Mouse (Mus musculus) cerebellum, adult 18-20 months (tissue): ENCODE data around the gene Ulk4.
A peak's percentile ranks its signal among the peaks of the same experiment; 100 is the strongest.
"Not testable (repeated sequence)": the region's sequence is repeated elsewhere in the genome, so short reads cannot be mapped to it uniquely, and the experiment has no call there.

Experiments
- DNase-seq, 2 experiments: peaks; one replicate each; pipeline ENCODE4 v3.0.0; 2021

The Ulk4 gene

DNA sequence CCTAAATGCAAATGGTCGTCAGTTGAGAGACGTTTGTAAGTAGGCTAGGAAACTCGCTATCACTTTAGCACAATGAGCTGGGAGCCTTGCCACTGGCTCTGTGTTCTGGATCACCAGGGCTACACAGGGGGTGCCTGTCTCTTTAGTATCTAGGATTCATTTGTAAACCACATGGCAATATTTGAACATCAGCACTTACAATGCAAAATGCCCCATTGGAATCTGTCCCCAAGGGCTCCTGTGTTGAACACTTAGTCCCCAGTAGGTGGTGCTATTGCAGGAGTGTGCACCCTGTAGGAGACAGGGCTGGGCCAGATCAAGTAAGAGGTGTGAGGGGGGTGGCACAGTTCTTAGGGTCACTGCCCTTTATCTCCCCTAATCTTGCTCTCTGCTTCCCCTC lies 217.7 kb downstream of the Ulk4 start:
- peak in 1 of 2 experiments; percentile 24 for DNase-seq

DNA sequence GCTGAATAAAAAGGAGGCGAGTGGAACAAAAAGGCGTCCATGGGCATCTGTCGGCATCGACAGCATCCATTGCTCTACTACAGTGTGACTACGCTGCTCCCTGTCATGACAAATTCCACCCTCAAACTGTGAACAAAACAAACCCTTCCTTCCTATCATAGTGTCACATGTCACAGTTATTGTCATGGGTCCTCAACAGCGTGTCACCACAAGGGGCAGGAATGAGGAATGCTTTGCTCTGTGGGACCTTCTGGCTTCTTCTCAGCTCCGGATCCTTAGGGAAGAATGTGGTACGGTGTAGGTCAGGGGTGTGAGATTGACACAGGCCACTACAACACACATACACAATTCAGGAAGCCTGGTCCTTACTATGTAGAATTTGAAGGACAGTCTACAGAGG lies 218.5 kb downstream of the Ulk4 start:
- no peak for DNase-seq

DNA sequence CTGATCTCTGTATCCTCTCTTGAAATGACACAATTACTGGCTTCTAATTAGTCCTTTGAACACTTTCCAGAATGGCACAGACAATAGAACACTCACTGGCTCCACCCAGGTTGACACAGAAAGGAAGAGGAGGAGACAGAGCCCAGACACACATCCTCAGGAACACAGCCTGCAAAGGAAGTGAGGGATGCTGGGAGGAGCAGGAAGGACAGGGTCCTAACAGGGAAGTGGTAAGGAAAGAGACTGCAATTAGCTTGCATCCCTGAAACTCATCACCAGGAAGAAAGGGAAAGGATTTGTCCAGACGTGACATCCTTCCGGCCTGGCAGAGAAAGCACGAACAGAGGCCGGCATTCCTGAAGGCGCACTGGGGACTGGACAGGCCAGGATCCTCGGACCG lies 218.9 kb downstream of the Ulk4 start:
- no peak for DNase-seq

DNA sequence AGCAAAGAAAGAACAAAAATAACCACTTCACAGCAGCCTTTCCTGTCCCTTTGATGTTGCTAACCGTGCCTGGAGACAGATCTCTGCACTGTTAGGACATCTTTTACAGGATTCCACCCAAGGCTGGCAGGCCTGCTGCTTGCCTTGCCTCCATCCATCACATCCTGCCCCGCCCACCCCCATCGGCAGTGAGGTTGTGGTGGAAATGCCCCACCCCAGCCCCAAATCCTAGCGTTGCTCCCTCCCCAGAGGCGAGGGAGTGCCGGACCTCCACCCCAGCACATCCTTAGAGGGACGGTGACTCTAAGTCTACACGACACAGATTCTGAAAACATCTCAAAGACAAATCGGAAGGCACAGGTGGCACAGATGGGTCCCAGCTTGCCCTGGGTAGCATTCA lies 219.6 kb downstream of the Ulk4 start:
- DNase-seq: no peak

DNA sequence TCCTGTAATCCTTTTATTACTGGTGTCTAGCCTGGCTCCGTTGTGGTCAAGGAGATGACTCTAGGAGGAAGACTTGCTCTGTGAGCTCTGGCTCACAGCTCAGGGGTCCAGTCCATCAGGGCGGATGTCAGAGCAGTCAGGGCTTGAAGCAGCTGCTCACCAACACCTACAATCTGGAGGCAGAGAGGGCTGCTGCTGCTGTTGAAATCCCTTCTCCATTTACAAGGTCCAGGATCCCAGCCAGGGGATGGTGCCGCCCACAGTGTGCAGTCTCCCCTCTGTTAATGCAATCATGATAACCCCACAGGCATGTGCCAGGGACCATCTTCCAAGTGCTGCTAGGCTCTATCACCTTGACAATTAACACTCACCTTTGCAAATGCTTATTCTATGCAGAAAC lies 220.5 kb downstream of the Ulk4 start:
- no peak for DNase-seq

DNA sequence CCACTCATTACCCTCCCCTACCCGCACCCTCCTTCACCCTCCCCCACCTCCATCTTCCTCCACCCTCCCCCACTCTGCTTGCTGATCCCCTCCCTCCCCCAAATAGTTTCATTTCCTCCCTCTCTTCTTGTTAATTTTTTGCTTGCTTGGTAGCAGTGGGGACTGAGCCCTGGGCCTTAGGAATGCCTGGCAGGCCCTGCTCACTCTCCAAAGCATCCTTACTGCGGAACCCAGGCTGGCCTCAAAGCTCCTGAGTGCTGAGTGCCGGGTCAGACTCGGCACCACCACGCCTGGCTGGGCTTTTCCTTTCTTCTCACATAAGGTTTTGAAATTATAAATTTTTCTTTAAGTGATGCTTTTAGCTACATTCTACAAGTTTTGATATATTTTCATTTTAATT lies 221.0 kb downstream of the Ulk4 start:
- no peak for DNase-seq

DNA sequence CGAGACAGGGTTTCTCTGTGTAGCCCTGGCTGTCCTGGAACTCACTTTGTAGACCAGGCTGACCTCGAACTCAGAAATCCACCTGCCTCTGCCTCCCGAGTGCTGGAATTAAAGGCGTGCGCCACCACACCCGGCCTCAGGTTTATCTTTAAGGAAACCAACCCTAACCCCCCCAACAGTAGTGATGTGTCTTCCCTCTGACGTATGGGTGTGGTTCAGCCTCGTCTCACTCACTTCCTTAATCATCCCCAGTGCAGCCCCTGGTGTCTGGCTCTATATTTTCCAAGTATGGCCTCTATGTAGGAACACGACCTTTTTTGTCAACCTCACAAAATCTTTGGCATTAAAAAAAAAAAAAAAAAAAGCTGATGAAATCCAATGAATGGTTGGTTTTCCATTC lies 231.3 kb downstream of the Ulk4 start:
- DNase-seq: not testable (repeated sequence)

DNA sequence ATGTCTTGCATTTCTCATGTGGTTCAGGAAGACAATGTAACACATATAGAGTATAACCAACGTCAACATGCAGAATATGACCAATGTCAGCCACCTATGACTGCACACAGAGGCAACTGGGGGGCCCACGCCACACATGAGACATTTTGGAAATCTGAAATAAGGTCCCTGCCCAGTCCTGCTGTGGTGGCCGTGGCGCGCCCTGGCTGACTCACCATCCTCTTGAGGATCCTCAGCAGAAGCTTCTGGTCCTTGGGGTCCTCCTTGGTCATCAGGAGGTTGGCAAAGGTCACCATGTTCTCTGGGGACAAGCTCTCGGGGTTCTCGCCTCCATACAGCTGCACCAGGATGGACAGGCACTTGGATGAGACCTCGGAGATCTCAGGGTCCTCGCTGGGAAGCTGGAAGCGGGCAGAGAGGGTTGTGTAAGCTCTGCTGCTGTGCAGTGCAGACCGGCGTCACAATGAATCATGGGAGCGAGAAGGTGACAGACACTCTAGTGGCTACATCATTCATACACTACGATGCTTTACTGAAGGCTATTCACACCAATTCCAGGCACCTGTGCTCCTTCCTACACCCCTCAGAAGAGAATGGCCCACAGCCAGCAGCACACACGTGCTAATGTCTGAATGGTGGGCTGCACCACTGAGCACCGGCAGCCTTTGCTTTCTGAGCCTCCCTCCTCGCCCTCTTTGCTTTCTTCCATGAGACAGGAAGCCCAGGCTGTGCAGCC lies 232.4 kb downstream of the Ulk4 start:
- DNase-seq: no peak

DNA sequence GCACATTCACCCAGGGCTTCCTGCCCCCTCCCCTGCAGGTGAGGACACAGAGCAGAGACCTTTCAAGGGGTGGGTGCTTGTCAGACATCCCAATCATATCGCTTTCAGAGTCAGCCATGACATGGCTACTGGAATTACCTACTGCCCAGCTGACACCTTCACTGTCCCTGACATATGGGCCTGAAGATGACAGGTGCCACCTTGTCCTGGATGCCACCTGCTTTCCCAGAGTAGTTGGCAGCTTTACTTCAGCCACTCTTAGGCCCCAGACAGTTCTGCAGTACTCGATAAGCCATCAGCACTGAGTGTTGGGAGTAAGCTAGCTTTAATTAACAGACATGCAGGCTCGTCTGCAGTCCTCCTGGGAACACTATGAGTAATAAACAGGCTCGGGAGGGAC lies 234.0 kb downstream of the Ulk4 start:
- peak; percentile 36 to 43 for DNase-seq

DNA sequence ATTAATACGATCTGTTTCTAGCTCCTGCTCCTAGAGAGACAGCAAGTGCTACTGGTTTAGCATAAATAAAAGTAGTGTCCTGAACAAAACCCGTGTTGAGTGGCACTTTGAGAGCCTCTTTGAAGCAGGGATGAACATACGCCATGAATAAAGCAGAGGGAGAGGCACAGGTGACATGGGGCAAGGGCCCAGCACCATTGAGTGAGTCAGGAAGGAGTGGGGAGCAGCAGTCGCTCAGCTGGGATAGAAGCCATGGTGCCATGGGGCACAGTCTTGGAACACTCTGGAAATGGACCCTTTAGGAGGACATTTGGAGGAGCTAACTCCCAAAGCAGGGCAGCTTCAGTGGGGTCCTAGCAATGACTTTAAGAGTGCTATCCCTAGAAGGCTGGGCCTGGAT lies 238.6 kb downstream of the Ulk4 start:
- no peak for DNase-seq

DNA sequence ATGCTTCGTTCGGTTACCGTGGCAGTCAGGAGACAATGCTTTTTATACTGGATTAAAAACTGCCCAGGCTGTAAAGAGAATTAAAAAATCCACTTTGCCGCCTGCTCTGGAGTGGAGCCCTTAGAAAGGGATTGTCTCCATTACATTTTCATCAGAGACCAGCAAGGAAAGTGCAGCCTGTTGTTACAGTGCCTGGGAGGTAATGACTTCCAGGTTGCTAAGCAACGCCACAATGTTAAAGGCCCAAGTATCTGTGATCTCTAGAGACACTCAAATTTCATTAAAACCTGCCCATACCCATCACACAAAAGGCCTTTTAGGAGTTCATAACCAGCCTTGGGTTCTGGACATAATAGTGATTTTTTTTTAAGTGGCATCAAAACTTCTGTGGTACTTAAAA lies 239.0 kb downstream of the Ulk4 start:
- no peak for DNase-seq

DNA sequence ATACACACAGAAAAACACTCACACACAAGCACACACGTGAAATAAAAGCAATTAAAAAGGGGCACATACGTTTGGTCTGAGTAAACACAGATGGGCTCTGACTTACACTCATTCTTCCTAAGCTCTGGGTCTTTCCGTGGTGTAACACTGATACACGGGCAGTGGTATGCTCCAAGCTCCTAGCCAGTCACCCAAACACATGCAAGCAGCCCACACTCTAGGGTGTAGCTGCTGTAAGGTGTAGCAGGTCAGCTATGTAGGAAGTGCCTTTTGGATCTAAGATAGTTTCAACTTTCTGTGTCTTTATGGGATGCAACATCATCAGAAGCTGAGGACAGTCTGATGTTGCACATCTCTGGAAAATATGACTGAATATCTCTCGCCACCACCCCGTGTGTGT lies 241.7 kb downstream of the Ulk4 start:
- no peak for DNase-seq

DNA sequence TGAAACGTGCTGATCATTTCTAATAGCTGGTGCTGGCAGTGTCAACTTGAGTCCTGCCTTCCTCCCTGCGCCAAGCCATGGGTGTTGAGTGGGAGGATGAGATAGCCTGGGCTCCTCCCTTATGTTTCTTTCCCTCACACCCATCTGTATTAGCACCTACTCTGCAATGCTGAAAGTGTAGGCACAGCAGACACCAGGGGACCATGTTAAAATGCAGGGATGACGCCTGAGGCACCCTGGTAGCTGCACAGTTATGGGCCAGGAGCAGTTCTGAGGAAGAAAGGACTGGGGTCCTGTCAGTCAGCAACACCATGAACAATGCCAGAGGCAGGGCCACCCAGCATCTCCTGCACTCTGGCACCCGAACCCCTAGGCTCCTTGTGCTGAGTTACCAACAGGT lies 243.4 kb downstream of the Ulk4 start:
- no peak for DNase-seq

DNA sequence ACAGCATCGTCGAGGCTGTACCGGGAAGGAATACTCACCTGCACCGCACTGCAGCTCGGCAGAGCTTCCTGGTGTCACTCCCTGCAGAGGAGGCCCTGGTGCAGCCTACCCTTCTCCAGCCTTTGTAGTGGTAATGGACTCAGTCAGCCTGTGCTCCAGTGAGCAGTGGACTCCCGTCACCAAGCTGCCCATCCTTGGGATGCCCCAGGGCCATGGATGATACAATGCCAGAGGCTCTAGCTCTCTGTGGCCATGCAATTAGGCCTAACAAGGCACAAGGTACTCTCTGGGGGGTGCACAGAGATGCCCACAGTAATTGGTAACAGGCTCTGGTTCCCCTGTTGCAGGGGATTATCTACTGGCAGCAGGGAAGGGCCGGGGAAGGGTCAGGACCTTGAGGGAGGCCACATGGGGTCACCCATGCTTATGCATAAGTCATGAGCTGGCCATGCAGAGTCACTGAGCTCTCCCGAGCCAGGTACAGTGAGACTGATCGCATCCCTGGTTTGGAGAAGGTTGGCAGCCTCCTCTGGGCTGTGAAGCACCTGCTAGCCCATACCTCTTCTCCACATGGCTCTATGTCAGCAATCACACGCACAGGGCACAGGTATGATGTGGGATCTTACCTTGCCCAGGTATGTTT lies 244.6 kb downstream of the Ulk4 start:
- no peak for DNase-seq

DNA sequence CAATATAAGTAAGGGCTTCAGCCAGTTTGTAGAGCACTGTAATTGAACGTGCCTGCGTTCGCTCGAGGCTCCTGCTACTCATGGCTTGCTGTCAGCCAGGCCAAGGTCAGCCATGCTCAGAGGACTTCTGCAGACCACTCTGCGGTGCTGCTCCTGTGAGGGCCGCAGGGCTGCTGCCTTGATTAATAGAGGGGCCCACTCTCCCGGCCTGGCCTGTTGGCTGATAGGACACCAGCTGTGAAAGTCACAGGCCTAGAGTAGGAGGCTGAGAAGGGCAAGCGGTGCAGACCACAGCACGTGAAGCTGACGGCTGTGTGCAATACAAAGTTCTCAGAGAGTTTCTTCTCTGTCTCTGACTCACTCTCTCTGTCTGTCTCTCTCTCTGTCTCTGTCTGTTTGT lies 246.0 kb downstream of the Ulk4 start:
- DNase-seq: no peak

DNA sequence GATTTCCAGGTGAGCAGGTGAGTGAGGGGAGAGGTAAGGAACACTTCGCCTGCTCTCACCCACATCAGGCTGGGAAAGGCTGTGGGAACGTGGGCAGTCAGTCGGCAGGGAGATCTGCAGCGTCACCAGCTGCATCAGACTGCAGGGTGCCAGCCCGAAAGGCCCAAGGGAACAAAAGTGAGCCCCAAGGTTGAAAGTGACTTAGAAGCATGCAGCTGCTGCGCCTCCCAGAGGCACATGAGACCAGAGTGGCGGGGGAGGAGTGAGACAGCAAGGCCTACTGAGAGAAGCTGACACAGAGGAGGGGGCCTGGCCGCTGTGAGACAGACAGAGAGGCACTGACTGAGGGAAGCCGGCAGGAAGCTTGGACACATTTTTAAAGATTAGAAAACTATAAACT lies 247.2 kb downstream of the Ulk4 start:
- DNase-seq: no peak

DNA sequence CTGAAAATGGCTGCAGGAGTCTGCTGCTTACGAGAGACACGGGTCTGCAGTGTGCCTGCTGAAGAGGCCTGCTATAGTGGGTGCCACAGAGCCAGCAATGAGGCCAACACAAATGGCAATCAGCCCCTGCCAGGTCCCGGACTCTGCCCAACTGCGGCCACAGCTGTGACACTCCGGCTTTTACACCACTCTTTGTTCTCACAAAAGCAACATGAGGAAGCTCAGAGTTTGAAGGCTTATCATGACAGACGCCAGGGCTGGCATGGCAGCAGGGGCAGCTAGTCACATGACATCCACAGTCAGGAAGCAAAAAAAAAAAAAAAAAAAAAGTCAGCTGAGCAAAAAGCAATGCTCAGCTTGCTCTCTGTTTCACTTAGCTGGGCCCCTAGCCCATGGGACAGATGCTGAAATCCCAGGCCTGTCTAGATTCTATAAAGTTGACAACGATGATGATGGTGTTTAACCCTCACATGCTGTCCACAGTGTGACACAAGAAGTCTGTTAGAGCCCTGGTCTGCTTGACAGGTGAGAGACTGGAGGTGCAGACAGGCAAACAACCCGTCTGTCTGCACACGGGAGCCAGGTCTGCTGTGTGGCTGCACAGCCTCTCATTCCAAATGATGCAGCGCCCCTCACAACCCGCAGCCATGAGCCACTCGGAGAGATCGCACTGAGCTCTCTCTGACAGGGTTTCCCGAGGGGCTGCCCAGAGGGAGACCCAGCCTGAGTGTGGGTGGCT lies 253.3 kb downstream of the Ulk4 start:
- DNase-seq: no peak

DNA sequence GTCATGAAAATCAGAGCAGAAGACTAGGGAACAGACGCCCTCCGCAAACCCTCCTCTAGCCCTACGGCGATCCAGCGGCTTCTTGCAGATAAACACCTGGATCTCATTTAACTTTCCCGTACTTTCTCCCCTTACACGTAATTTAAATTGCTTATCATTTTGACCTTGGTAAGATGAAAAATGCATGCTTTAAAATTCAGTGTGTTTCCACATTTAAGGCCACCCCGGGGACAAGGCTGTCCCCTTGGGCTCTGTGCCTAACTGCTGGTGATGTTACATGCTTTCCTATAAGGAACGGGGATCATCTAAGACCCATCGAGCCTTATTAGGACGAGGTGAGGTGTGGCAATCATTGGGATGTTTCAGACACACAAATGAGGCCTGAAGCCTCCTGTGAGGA lies 256.6 kb downstream of the Ulk4 start:
- no peak for DNase-seq

DNA sequence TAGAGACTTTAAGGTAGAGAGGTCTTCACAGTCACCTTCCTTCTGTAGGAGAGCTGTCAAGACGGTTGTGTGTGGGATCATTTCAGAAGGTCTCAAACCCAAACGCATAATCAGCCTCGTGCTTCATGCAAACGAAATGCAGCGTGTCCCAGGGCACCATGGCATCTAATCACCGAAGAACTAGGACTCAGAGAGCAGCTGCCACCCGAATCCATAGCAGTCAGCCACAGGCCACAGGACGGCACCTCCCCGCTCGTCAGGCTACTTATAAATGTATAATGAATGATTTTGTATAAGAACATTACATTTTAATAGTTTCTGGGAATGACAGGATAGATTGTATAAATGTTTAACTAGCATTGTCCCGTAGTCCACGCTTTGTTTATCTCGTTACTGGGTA lies 257.1 kb downstream of the Ulk4 start:
- DNase-seq: no peak

DNA sequence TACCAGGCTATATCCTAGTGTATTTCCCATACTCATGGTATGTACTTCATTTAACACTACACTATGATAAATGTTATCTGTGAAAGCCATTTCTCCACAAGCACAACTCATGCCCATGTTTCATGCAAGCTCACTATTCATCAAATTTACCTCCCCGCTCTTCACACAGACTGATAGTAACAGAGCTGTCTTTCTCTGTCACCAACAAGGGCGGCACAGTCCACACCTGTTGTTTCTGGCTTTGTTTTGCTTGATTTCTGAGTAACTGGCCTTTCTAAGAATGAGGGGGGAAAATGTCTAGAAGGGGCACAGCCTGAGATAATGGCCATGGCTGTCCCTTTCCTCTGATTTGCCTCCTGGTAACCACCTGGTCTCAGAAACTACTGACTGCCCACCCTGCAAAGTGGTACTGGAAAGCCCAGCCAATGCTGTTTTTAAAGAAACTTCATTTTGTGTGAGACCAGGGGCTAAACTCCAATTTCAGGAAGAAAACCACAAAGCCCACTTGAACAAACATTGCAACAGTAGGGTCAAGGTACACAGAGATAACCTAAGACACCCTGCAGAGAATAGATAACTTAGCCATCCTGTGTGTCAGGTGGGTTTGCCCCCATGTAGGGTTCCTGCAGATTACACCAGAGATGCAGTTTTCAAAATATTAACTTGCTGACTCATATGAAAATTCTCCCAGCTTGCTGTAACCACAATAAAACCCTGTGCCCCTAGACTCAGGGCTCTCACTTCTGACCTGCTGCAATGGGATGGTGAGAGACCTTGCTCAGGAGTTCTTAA lies 258.3 kb downstream of the Ulk4 start:
- DNase-seq: no peak

DNA sequence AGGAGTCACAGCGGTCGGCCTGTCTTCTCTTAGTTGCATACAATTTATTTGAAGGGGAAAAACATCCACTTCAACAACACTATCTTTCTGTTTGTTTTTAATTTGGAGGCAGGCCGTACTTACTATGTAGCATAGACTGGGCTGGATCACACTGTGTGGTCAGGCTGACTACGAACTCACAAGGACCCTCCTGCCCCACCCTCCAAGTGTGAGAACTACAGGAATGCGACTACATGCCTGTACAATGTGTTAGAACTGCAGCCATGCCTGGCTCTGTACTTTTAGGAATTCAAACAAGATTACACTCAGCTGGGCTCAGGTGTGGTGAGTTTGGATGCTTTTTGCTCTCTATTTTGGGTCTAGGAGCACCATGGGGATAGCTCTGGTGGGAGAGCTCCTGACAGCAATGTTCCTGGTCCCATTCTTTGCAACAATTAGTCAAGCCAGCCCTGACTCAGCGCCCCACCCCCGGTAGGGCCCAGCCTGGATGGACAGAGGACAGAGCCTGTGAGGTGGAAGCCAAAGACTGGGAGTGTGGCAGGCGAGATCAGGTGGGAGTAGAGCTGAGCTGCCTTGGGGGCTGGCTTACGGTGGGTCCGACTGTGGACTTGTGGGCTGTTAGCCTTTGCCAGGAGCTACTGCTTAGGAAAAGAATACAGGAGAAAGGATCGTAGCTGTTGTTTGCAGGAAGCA lies 261.0 kb downstream of the Ulk4 start:
- DNase-seq: no peak

DNA sequence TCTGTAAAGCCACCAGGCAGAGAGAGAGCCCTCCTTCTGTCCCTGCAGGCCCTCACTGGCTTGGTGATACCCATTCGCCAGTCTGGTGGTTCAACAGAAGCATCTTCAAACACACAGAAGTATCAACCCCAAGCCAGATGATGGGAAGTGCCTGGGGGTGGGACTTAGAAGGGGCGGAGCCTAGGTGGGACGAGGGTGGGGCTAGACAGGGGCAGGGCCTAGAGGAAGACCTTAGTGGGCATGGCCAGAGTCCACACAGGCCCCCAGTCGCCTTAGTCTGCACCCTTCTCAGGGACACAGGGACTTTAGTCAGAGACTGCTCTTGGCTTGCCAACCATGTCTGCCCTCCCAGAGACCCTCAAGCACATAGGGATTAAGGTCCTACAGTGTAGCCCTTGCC lies 265.5 kb downstream of the Ulk4 start:
- DNase-seq: no peak

DNA sequence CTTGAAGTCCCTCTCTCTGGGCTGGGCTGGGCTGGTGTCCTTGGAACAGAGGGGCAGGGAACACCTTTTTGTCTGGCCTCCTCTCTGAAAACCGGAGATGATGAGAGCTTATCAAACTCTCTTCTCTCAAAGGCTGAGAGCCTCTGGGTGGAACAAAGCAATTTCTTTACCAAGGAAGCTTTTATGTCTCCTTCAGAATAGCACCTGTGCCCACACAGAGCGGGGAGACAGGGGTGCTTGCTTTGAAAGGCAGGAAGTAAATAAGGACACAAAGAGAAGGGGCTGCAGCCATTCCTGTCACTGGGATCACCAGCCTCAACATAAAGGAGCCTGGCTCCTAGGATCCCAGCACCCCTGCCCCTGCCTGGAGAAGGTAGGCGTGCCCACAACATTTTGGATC lies 266.5 kb downstream of the Ulk4 start:
- DNase-seq: no peak
